Mouse (Mus musculus) myocyte (in vitro differentiated cells): ENCODE results near the gene Pou2f1.

Experiments used
- CEBPB ChIP-seq: IDR thresholded peaks from 2 replicates; pipeline ENCODE4 v1.6.1; 2011; ENCODE audit warnings: mild to moderate bottlenecking, moderate library complexity; ENCODE audit not compliant: poor library complexity, insufficient read depth, severe bottlenecking
- E2F4 ChIP-seq: IDR thresholded peaks from one replicate; pipeline ENCODE4 v1.6.1; 2011; ENCODE audit warnings: mild to moderate bottlenecking, control low read depth, moderate library complexity; ENCODE audit not compliant: insufficient read depth
- MAX ChIP-seq: IDR thresholded peaks from one replicate; pipeline ENCODE4 v1.6.1; 2011; ENCODE audit warnings: low read depth, mild to moderate bottlenecking, control low read depth
- MYOD1 ChIP-seq, 3 experiments: IDR thresholded peaks; one replicate each; pipeline ENCODE4 v1.6.1; 2011; ENCODE audit warnings: control low read depth in 2 of 3, low read depth in 2 of 3, mild to moderate bottlenecking in 2 of 3, moderate library complexity in 1 of 3; ENCODE audit not compliant: insufficient read length in 2 of 3, control insufficient read depth in 1 of 3
- MYOG ChIP-seq, 3 experiments: IDR thresholded peaks; one replicate each; pipeline ENCODE4 v1.6.1; 2011; ENCODE audit warnings: control low read depth in 2 of 3, low read depth in 2 of 3, mild to moderate bottlenecking in 2 of 3; ENCODE audit not compliant: insufficient read length in 2 of 3, control insufficient read depth in 1 of 3, insufficient read depth in 1 of 3
- POLR2A ChIP-seq: IDR thresholded peaks from one replicate; pipeline ENCODE4 v1.6.1; 2011; ENCODE audit warnings: low read depth, mild to moderate bottlenecking, control low read depth, moderate library complexity; ENCODE audit not compliant: insufficient read length
- POLR2AphosphoS2 ChIP-seq: IDR thresholded peaks from one replicate; pipeline ENCODE4 v1.6.1; 2011; ENCODE audit warnings: low read depth, control low read depth; ENCODE audit not compliant: insufficient read length
- TCF12 ChIP-seq: IDR thresholded peaks from one replicate; pipeline ENCODE4 v1.6.1; 2011; ENCODE audit warnings: mild to moderate bottlenecking, control low read depth; ENCODE audit not compliant: poor library complexity, insufficient read depth, severe bottlenecking
- TCF3 ChIP-seq: IDR thresholded peaks from one replicate; pipeline ENCODE4 v1.6.1; 2011; ENCODE audit warnings: low read depth, control low read depth; ENCODE audit not compliant: insufficient read length
- USF1 ChIP-seq: IDR thresholded peaks from one replicate; pipeline ENCODE4 v1.6.1; 2011; ENCODE audit warnings: low read depth, mild to moderate bottlenecking, control low read depth, moderate library complexity

DNA sequence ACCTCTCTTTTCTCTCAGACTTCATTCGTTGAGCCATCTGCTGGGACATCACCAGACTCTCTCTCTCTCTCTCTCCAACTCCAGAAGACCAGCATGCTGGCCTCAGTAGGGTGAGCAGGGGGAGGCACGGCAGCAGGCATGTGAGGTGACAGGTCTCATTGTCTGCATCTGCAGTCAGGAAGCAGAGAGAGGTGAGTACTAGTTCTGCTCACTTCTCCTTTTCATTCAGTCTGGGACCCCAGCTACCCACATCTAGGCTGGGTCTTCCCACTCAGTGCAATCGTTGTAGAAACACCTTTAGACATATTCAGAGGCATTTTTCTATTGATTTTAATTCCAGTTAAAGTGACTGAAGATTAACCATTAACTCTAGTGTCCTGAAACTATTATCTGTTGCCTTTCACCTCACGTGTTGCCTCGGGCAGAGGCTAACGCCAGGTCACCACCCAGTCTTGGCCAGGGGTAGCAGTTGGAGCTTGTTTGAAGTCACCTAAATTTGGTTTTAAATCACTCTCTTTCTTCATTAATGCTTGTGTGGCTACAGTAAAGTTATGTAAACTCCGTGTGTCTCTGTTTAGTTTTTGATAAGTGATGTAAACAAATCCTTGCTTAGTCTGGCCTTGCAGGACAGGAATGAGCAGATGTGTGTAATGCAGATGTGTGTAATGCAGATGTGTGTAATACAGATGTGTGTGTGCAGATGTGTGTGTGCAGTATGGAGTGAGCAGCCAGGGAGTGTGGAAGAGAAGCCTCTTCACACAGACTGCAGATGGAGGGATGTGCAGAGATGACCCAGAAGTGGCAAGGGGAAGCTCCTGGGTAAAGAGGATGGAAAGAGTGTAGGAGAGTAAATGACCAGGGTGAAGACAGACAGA lies 29.4 kb upstream of the Pou2f1 start:
- TF ChIP-seq POLR2A (no peak), POLR2AphosphoS2 (no peak), MAX (no peak), MYOG (IDR thresholded peaks at IDR 0.05; ENCODE audit: control insufficient read depth in 1 of 3, insufficient read depth in 1 of 3, insufficient read length in 2 of 3, low read depth in 2 of 3) (no peak), E2F4 (no peak), CEBPB (no peak), USF1 (no peak), TCF12 (no peak), MYOD1 (IDR thresholded peaks at IDR 0.05; ENCODE audit: control insufficient read depth in 1 of 3, insufficient read length in 2 of 3, low read depth in 2 of 3) (no peak), TCF3 (no peak)
